Mouse (Mus musculus): ENCODE results near the gene Cdk14. TPM values are rescaled to one million over a fixed set of nuclear protein-coding genes. Genes with fewer than 3 reads are reported as not detected.

Gene Cdk14
- polyA plus RNA-seq, 2 experiments = 0.68 to 1.4 TPM

GRCm38 (mm10) chr5:5175090-5175489 lies 245.0 kb downstream of the Cdk14 start:
- no peak overlapping the region for H3K4me3 ChIP-seq (ENCODE audit: insufficient read depth in 1 of 2, low read depth in 2 of 2, low read length in 2 of 2)
- no peak overlapping the region for H3K4me2 ChIP-seq (ENCODE audit: low read depth)
- no peak overlapping the region for H3K27ac ChIP-seq
- 78% methylated on average over 1 of the region's 1 CpGs for WGBS (ENCODE audit: insufficient replicate concordance)
- H3K9me3 ChIP-seq (ENCODE audit: control insufficient read depth, low read length) = no peaks in the 10 kb centered on the region
- H3K4me1 ChIP-seq (replicated peaks; ENCODE audit: control insufficient read depth in 2 of 2, insufficient read depth in 2 of 2, low read length in 1 of 2) = no peaks in the 10 kb centered on the region
- no peak for ATAC-seq (ENCODE audit: insufficient read depth)
- DNase-seq (ENCODE audit: low read depth in 3 of 3, low spot score in 3 of 3) = no peak
- no peak for TF ChIP-seq CTCF (IDR thresholded peaks at IDR 0.05; ENCODE audit: low read depth)
- TF ChIP-seq EP300 (IDR thresholded peaks at IDR 0.05; ENCODE audit: low read depth) = no peak
- no peaks in the 10 kb centered on the region for H3K27me3 ChIP-seq (ENCODE audit: control insufficient read depth, insufficient read depth, low read length)
- H3K36me3 ChIP-seq (replicated peaks; ENCODE audit: control insufficient read depth, insufficient read depth, low read depth) = no peaks in the 10 kb centered on the region
- no peak overlapping the region for H3K9ac ChIP-seq (replicated peaks)

GRCm38 (mm10) chr5:5166086-5166485 lies 254.0 kb downstream of the Cdk14 start:
- H3K4me2 ChIP-seq (ENCODE audit: low read depth) = no peak overlapping the region
- H3K4me3 ChIP-seq (ENCODE audit: insufficient read depth in 1 of 2, low read depth in 2 of 2, low read length in 2 of 2) = no peak overlapping the region
- H3K36me3 ChIP-seq (replicated peaks; ENCODE audit: control insufficient read depth, insufficient read depth, low read depth) = no peaks in the 10 kb centered on the region
- 30% methylated on average over 2 of the region's 2 CpGs for WGBS (ENCODE audit: insufficient replicate concordance)
- no peak for DNase-seq (ENCODE audit: low read depth in 3 of 3, low spot score in 3 of 3)
- ATAC-seq (ENCODE audit: insufficient read depth) = no peak
- H3K9me3 ChIP-seq (ENCODE audit: control insufficient read depth, low read length) = no peaks in the 10 kb centered on the region
- no peak overlapping the region for H3K27ac ChIP-seq
- no peak for TF ChIP-seq CTCF (IDR thresholded peaks at IDR 0.05; ENCODE audit: low read depth)
- no peak for TF ChIP-seq EP300 (IDR thresholded peaks at IDR 0.05; ENCODE audit: low read depth)
- H3K9ac ChIP-seq (replicated peaks) = no peak overlapping the region
- no peaks in the 10 kb centered on the region for H3K27me3 ChIP-seq (ENCODE audit: control insufficient read depth, insufficient read depth, low read length)
- H3K4me1 ChIP-seq (replicated peaks; ENCODE audit: control insufficient read depth in 2 of 2, insufficient read depth in 2 of 2, low read length in 1 of 2) = no peaks in the 10 kb centered on the region

- TF ChIP-seq EP300 (IDR thresholded peaks at IDR 0.05; ENCODE audit: low read depth) = no peak
- TF ChIP-seq CTCF (IDR thresholded peaks at IDR 0.05; ENCODE audit: low read depth) = no peak
- no peak for DNase-seq (ENCODE audit: low read depth in 3 of 3, low spot score in 3 of 3)
- Histone ChIP-seq H3K4me2 (ENCODE audit: low read depth) (no peak overlapping the region), H3K27me3 (ENCODE audit: control insufficient read depth, insufficient read depth, low read length) (no peaks in the 10 kb centered on the region), H3K27ac (no peak overlapping the region), H3K4me3 (ENCODE audit: insufficient read depth in 1 of 2, low read depth in 2 of 2, low read length in 2 of 2) (no peak overlapping the region), H3K36me3 (replicated peaks; ENCODE audit: control insufficient read depth, insufficient read depth, low read depth) (no peaks in the 10 kb centered on the region), H3K9ac (replicated peaks) (no peak overlapping the region), H3K9me3 (ENCODE audit: control insufficient read depth, low read length) (no peaks in the 10 kb centered on the region), H3K4me1 (replicated peaks; ENCODE audit: control insufficient read depth in 2 of 2, insufficient read depth in 2 of 2, low read length in 1 of 2) (no peaks in the 10 kb centered on the region)
- WGBS (ENCODE audit: insufficient replicate concordance) = 69% methylated on average over 5 of the region's 5 CpGs
- ATAC-seq (ENCODE audit: insufficient read depth) = no peak
Observed at GRCm38 (mm10) chr5:5164326-5164725, 255.8 kb downstream of the Cdk14 start.

GRCm38 (mm10) chr5:5163823-5164222 lies 256.3 kb downstream of the Cdk14 start:
- H3K27ac ChIP-seq = no peak overlapping the region
- no peak for ATAC-seq (ENCODE audit: insufficient read depth)
- 72% methylated on average over 2 of the region's 2 CpGs for WGBS (ENCODE audit: insufficient replicate concordance)

GRCm38 (mm10) chr5:5159521-5159920 lies 260.6 kb downstream of the Cdk14 start:
- no peaks in the 10 kb centered on the region for H3K36me3 ChIP-seq (replicated peaks; ENCODE audit: control insufficient read depth, insufficient read depth, low read depth)

More at GRCm38 (mm10) chr5:5163823-5164222, 256.3 kb downstream of the Cdk14 start:
- TF ChIP-seq CTCF (IDR thresholded peaks at IDR 0.05; ENCODE audit: low read depth) = no peak
- no peak for TF ChIP-seq EP300 (IDR thresholded peaks at IDR 0.05; ENCODE audit: low read depth)
- H3K4me3 ChIP-seq (ENCODE audit: insufficient read depth in 1 of 2, low read depth in 2 of 2, low read length in 2 of 2) = no peak overlapping the region
- no peak overlapping the region for H3K4me2 ChIP-seq (ENCODE audit: low read depth)
- no peak for DNase-seq (ENCODE audit: low read depth in 3 of 3, low spot score in 3 of 3)
- no peaks in the 10 kb centered on the region for H3K27me3 ChIP-seq (ENCODE audit: control insufficient read depth, insufficient read depth, low read length)
- H3K9ac ChIP-seq (replicated peaks) = no peak overlapping the region
- H3K4me1 ChIP-seq (replicated peaks; ENCODE audit: control insufficient read depth in 2 of 2, insufficient read depth in 2 of 2, low read length in 1 of 2) = no peaks in the 10 kb centered on the region
- H3K36me3 ChIP-seq (replicated peaks; ENCODE audit: control insufficient read depth, insufficient read depth, low read depth) = no peaks in the 10 kb centered on the region
- H3K9me3 ChIP-seq (ENCODE audit: control insufficient read depth, low read length) = no peaks in the 10 kb centered on the region

More at GRCm38 (mm10) chr5:5159521-5159920, 260.6 kb downstream of the Cdk14 start:
- Histone ChIP-seq H3K9ac (replicated peaks) (no peak overlapping the region), H3K9me3 (ENCODE audit: control insufficient read depth, low read length) (no peaks in the 10 kb centered on the region), H3K27me3 (ENCODE audit: control insufficient read depth, insufficient read depth, low read length) (no peaks in the 10 kb centered on the region), H3K27ac (no peak overlapping the region), H3K4me2 (ENCODE audit: low read depth) (no peak overlapping the region), H3K4me1 (replicated peaks; ENCODE audit: control insufficient read depth in 2 of 2, insufficient read depth in 2 of 2, low read length in 1 of 2) (no peaks in the 10 kb centered on the region), H3K4me3 (ENCODE audit: insufficient read depth in 1 of 2, low read depth in 2 of 2, low read length in 2 of 2) (no peak overlapping the region)
- DNase-seq (ENCODE audit: low read depth in 3 of 3, low spot score in 3 of 3) (no peak), ATAC-seq (ENCODE audit: insufficient read depth) (no peak)
- no peak for TF ChIP-seq EP300 (IDR thresholded peaks at IDR 0.05; ENCODE audit: low read depth)
- TF ChIP-seq CTCF (IDR thresholded peaks at IDR 0.05; ENCODE audit: low read depth) = no peak
- WGBS (ENCODE audit: insufficient replicate concordance) = 64% methylated on average over 1 of the region's 1 CpGs
